Mouse (Mus musculus) left cerebral cortex, postnatal 36 days (tissue): ENCODE results near the gene Magt1. TPM values are rescaled to one million over a fixed set of nuclear protein-coding genes. Genes with fewer than 3 reads are reported as not detected.
A peak's percentile ranks its signal among the peaks of the same experiment; 100 is the strongest.
"Not testable (repeated sequence)": the region's sequence is repeated elsewhere in the genome, so short reads cannot be mapped to it uniquely, and the experiment has no call there.

Source experiments
- DNase-seq, 2 experiments: peaks; one replicate each; pipeline ENCODE4 v3.0.0; 2021 to 2022; ENCODE audit warnings: low spot score in 2 of 2, mixed read lengths in 1 of 2
- intact Hi-C: fragments of 180-260 bp; cut with DNase I; formaldehyde crosslinking; loops from one replicate; pipeline ENCODE4 v1.15.1; 2025
- total RNA-seq, 2 experiments: library from RNA; stranded (reverse); gene quantifications; 2 replicates each; pipeline ENCODE4 v1.2.3; 2021

Magt1 gene
- total RNA-seq: 10 to 100 TPM; 13.0 to 14.6 TPM

GRCm38 (mm10) chrX:106011465-106012159 is at the start of gene Magt1:
Magt1 (minus strand) TSS chrX:106011906.
- intact Hi-C loops: loop anchor here (5.0 kb wide), 1 partner anchor 79 kb away; no protein-coding TSS in a partner anchor

GRCm38 (mm10) chrX:106048191-106048590 is 36.5 kb upstream of the Magt1 start:
- intact Hi-C loops: no loop called here
- no peak for DNase-seq

More at GRCm38 (mm10) chrX:106011465-106012159, at the start of gene Magt1:
- peak; percentile 80 to 82 for DNase-seq

- intact Hi-C loops: no loop called here
- no peak for DNase-seq
Observed at GRCm38 (mm10) chrX:106045928-106046327, 34.2 kb upstream of the Magt1 start.

GRCm38 (mm10) chrX:106045455-106045854 is 33.7 kb upstream of the Magt1 start:
- intact Hi-C loops: no loop called here
- no peak for DNase-seq

GRCm38 (mm10) chrX:106043863-106044617 is 32.3 kb upstream of the Magt1 start:
- intact Hi-C loops: no loop called here
- no peak for DNase-seq

GRCm38 (mm10) chrX:106037185-106037752 is 25.6 kb upstream of the Magt1 start:
- no peak for DNase-seq
- intact Hi-C loops: no loop called here

- intact Hi-C loops: no loop called here
- DNase-seq: no peak
Observed at GRCm38 (mm10) chrX:106035727-106036126, 24.0 kb upstream of the Magt1 start.

GRCm38 (mm10) chrX:106031124-106031523 is 19.4 kb upstream of the Magt1 start:
- intact Hi-C loops: no loop called here
- DNase-seq: no peak

- intact Hi-C loops: no loop called here
- DNase-seq: no peak
Observed at GRCm38 (mm10) chrX:106030176-106030575, 18.5 kb upstream of the Magt1 start.

- no peak for DNase-seq
- intact Hi-C loops: loop anchor here (1.0 to 2.0 kb wide), 2 partner anchors 79 to 144 kb away; no protein-coding TSS in a partner anchor
Observed at GRCm38 (mm10) chrX:106027343-106027674, 15.6 kb upstream of the Magt1 start.

GRCm38 (mm10) chrX:106026418-106027342 is 15.0 kb upstream of the Magt1 start, which contains the start of gene Atp7a:
Atp7a (plus strand) TSS chrX:106027276.
- DNase-seq: peak; percentile 80 to 86
- intact Hi-C loops: loop anchor here (1.0 to 2.0 kb wide), 2 partner anchors 80 to 145 kb away; no protein-coding TSS in a partner anchor

- no peak for DNase-seq
- intact Hi-C loops: no loop called here
Observed at GRCm38 (mm10) chrX:106017516-106017915, 5.8 kb upstream of the Magt1 start.

GRCm38 (mm10) chrX:106017102-106017501 is 5.4 kb upstream of the Magt1 start:
- intact Hi-C loops: no loop called here
- no peak for DNase-seq

- intact Hi-C loops: no loop called here
- DNase-seq: peak; percentile 53 to 68
Observed at GRCm38 (mm10) chrX:106015571-106016322, 4.0 kb upstream of the Magt1 start, which contains the start of gene Cox7b. Cox7b (plus strand) TSS chrX:106015700.

GRCm38 (mm10) chrX:106014741-106015377 is 3.2 kb upstream of the Magt1 start:
- intact Hi-C loops: loop anchor here (5.0 kb wide), 1 partner anchor 83 kb away; no protein-coding TSS in a partner anchor

GRCm38 (mm10) chrX:106013217-106013616 is 1.5 kb upstream of the Magt1 start:
- intact Hi-C loops: loop anchor here (5.0 kb wide), 1 partner anchor 81 kb away; no protein-coding TSS in a partner anchor
- peak in 1 of 2 experiments; percentile 22 for DNase-seq

More at GRCm38 (mm10) chrX:106014741-106015377, 3.2 kb upstream of the Magt1 start:
- not testable (repeated sequence) for DNase-seq

GRCm38 (mm10) chrX:106012559-106012958 is 853 bp upstream of the Magt1 start:
- intact Hi-C loops: loop anchor here (5.0 kb wide), 1 partner anchor 80 kb away; no protein-coding TSS in a partner anchor
- DNase-seq: no peak

- intact Hi-C loops: loop anchor here (5.0 kb wide), 1 partner anchor 78 kb away; no protein-coding TSS in a partner anchor
- DNase-seq: no peak
Observed at GRCm38 (mm10) chrX:106010762-106011161, 944 bp downstream of the Magt1 start.
